Mouse (Mus musculus): ENCODE data around the gene Atp8b5. TPM values are rescaled to one million over a fixed set of nuclear protein-coding genes. Genes with fewer than 3 reads are reported as not detected.

Atp8b5 gene
- 0.35 and 0.52 TPM in 2 replicates for polyA plus RNA-seq (2014; fragmentation: Nextera tagmentation; extraction: Ambion mirVana)

- Histone ChIP-seq H3K4me1 (ENCODE audit: control insufficient read depth, insufficient read depth, low read length) (no peaks in the 10 kb centered on the region), H3K9ac (ENCODE audit: low read length) (peak within 1 kb of the TSS; percentile 41), H3K4me2 (ENCODE audit: low read depth) (peak within 1 kb of the TSS; percentile 47), H3K27me3 (ENCODE audit: control insufficient read depth, insufficient read depth, low read length) (no peaks in the 10 kb centered on the region), H3K4me3 (ENCODE audit: low read depth, low read length) (peak within 1 kb of the TSS; percentile 34), H3K36me3 (ENCODE audit: control insufficient read depth, insufficient read depth, low read length) (no peaks in the 10 kb centered on the region), H3K9me3 (ENCODE audit: control insufficient read depth, low read length) (no peaks in the 10 kb centered on the region), H3K27ac (ENCODE audit: low read depth, low read length) (no peak within 1 kb of the TSS)
- WGBS = 2% methylated on average over 19 of the region's 19 CpGs
- peak; percentile 85 for DNase-seq (ENCODE audit: low spot score)
- ATAC-seq (ENCODE audit: insufficient read depth, low FRiP score, low TSS enrichment) = peak; percentile 67; the same call in 1 of the 2 replicates
Measured at GRCm38 (mm10) chr4:43266623-43267322, at the start of gene Atp8b5. Atp8b5 (plus strand) TSS chr4:43267159.

- no peaks in the 10 kb centered on the region for H3K4me1 ChIP-seq (ENCODE audit: control insufficient read depth, insufficient read depth, low read length)
- H3K9ac ChIP-seq (ENCODE audit: low read length) = no peak overlapping the region
- 88% methylated on average over 1 of the region's 1 CpGs for WGBS
- ATAC-seq (ENCODE audit: insufficient read depth, low FRiP score, low TSS enrichment) (no peak), DNase-seq (ENCODE audit: low spot score) (no peak)
- H3K27me3 ChIP-seq (ENCODE audit: control insufficient read depth, insufficient read depth, low read length) = no peaks in the 10 kb centered on the region
- no peak overlapping the region for H3K27ac ChIP-seq (ENCODE audit: low read depth, low read length)
- no peak overlapping the region for H3K4me2 ChIP-seq (ENCODE audit: low read depth)
- H3K4me3 ChIP-seq (ENCODE audit: low read depth, low read length) = no peak overlapping the region
- H3K9me3 ChIP-seq (ENCODE audit: control insufficient read depth, low read length) = no peaks in the 10 kb centered on the region
- H3K36me3 ChIP-seq (ENCODE audit: control insufficient read depth, insufficient read depth, low read length) = no peaks in the 10 kb centered on the region
Measured at GRCm38 (mm10) chr4:43217997-43218396, 49.0 kb upstream of the Atp8b5 start.

GRCm38 (mm10) chr4:43231821-43232220 lies 35.1 kb upstream of the Atp8b5 start:
- 92% methylated on average over 3 of the region's 3 CpGs for WGBS
- H3K27ac ChIP-seq (ENCODE audit: low read depth, low read length) = no peak overlapping the region

GRCm38 (mm10) chr4:43232985-43233384 lies 34.0 kb upstream of the Atp8b5 start:
- Histone ChIP-seq H3K9ac (ENCODE audit: low read length) (no peak overlapping the region), H3K4me2 (ENCODE audit: low read depth) (no peak overlapping the region), H3K9me3 (ENCODE audit: control insufficient read depth, low read length) (no peaks in the 10 kb centered on the region), H3K27ac (ENCODE audit: low read depth, low read length) (no peak overlapping the region), H3K4me3 (ENCODE audit: low read depth, low read length) (no peak overlapping the region), H3K4me1 (ENCODE audit: control insufficient read depth, insufficient read depth, low read length) (no peaks in the 10 kb centered on the region), H3K36me3 (ENCODE audit: control insufficient read depth, insufficient read depth, low read length) (no peaks in the 10 kb centered on the region), H3K27me3 (ENCODE audit: control insufficient read depth, insufficient read depth, low read length) (no peaks in the 10 kb centered on the region)
- WGBS = 88% methylated on average over 1 of the region's 1 CpGs
- DNase-seq (ENCODE audit: low spot score) (no peak), ATAC-seq (ENCODE audit: insufficient read depth, low FRiP score, low TSS enrichment) (no peak)

More at GRCm38 (mm10) chr4:43231821-43232220, 35.1 kb upstream of the Atp8b5 start:
- Histone ChIP-seq H3K4me3 (ENCODE audit: low read depth, low read length) (no peak overlapping the region), H3K27me3 (ENCODE audit: control insufficient read depth, insufficient read depth, low read length) (no peaks in the 10 kb centered on the region), H3K36me3 (ENCODE audit: control insufficient read depth, insufficient read depth, low read length) (no peaks in the 10 kb centered on the region), H3K4me2 (ENCODE audit: low read depth) (no peak overlapping the region), H3K9ac (ENCODE audit: low read length) (no peak overlapping the region), H3K4me1 (ENCODE audit: control insufficient read depth, insufficient read depth, low read length) (no peaks in the 10 kb centered on the region), H3K9me3 (ENCODE audit: control insufficient read depth, low read length) (no peaks in the 10 kb centered on the region)
- ATAC-seq (ENCODE audit: insufficient read depth, low FRiP score, low TSS enrichment) (no peak), DNase-seq (ENCODE audit: low spot score) (no peak)

- H3K36me3 ChIP-seq (ENCODE audit: control insufficient read depth, insufficient read depth, low read length) = no peaks in the 10 kb centered on the region
- WGBS = 82% methylated on average over 6 of the region's 6 CpGs
- no peaks in the 10 kb centered on the region for H3K27me3 ChIP-seq (ENCODE audit: control insufficient read depth, insufficient read depth, low read length)
- no peak overlapping the region for H3K9ac ChIP-seq (ENCODE audit: low read length)
- H3K9me3 ChIP-seq (ENCODE audit: control insufficient read depth, low read length) = no peaks in the 10 kb centered on the region
- no peak overlapping the region for H3K27ac ChIP-seq (ENCODE audit: low read depth, low read length)
- no peak overlapping the region for H3K4me3 ChIP-seq (ENCODE audit: low read depth, low read length)
- no peak for ATAC-seq (ENCODE audit: insufficient read depth, low FRiP score, low TSS enrichment)
- no peak overlapping the region for H3K4me2 ChIP-seq (ENCODE audit: low read depth)
- H3K4me1 ChIP-seq (ENCODE audit: control insufficient read depth, insufficient read depth, low read length) = no peaks in the 10 kb centered on the region
- no peak for DNase-seq (ENCODE audit: low spot score)
Measured at GRCm38 (mm10) chr4:43233489-43233888, 33.5 kb upstream of the Atp8b5 start.

GRCm38 (mm10) chr4:43236898-43237297 lies 30.1 kb upstream of the Atp8b5 start:
- Histone ChIP-seq H3K4me1 (ENCODE audit: control insufficient read depth, insufficient read depth, low read length) (no peaks in the 10 kb centered on the region), H3K9ac (ENCODE audit: low read length) (no peak overlapping the region), H3K4me2 (ENCODE audit: low read depth) (no peak overlapping the region), H3K27me3 (ENCODE audit: control insufficient read depth, insufficient read depth, low read length) (no peaks in the 10 kb centered on the region), H3K36me3 (ENCODE audit: control insufficient read depth, insufficient read depth, low read length) (0 out of 2 replicates have a peak, but pooled peaks cover 2% of the 10 kb centered on the region), H3K4me3 (ENCODE audit: low read depth, low read length) (no peak overlapping the region), H3K27ac (ENCODE audit: low read depth, low read length) (no peak overlapping the region), H3K9me3 (ENCODE audit: control insufficient read depth, low read length) (no peaks in the 10 kb centered on the region)
- DNase-seq (ENCODE audit: low spot score) (no peak), ATAC-seq (ENCODE audit: insufficient read depth, low FRiP score, low TSS enrichment) (no peak)
- 93% methylated on average over 9 of the region's 9 CpGs for WGBS

GRCm38 (mm10) chr4:43240716-43241115 lies 26.2 kb upstream of the Atp8b5 start:
- Histone ChIP-seq H3K4me2 (ENCODE audit: low read depth) (no peak overlapping the region), H3K27me3 (ENCODE audit: control insufficient read depth, insufficient read depth, low read length) (no peaks in the 10 kb centered on the region), H3K9ac (ENCODE audit: low read length) (no peak overlapping the region), H3K27ac (ENCODE audit: low read depth, low read length) (no peak overlapping the region), H3K4me1 (ENCODE audit: control insufficient read depth, insufficient read depth, low read length) (no peaks in the 10 kb centered on the region), H3K36me3 (ENCODE audit: control insufficient read depth, insufficient read depth, low read length) (0 out of 2 replicates have a peak, but pooled peaks cover 2% of the 10 kb centered on the region), H3K9me3 (ENCODE audit: control insufficient read depth, low read length) (no peaks in the 10 kb centered on the region), H3K4me3 (ENCODE audit: low read depth, low read length) (no peak overlapping the region)
- DNase-seq (ENCODE audit: low spot score) (no peak), ATAC-seq (ENCODE audit: insufficient read depth, low FRiP score, low TSS enrichment) (no peak)
- WGBS = 54% methylated on average over 1 of the region's 1 CpGs

- H3K36me3 ChIP-seq (ENCODE audit: control insufficient read depth, insufficient read depth, low read length) = 0 out of 2 replicates have a peak, but pooled peaks cover 2% of the 10 kb centered on the region
- no peak for ATAC-seq (ENCODE audit: insufficient read depth, low FRiP score, low TSS enrichment)
- 55% methylated on average over 2 of the region's 2 CpGs for WGBS
Measured at GRCm38 (mm10) chr4:43244022-43244421, 22.9 kb upstream of the Atp8b5 start.

GRCm38 (mm10) chr4:43245776-43246175 lies 21.2 kb upstream of the Atp8b5 start:
- Histone ChIP-seq H3K9me3 (ENCODE audit: control insufficient read depth, low read length) (no peaks in the 10 kb centered on the region), H3K4me1 (ENCODE audit: control insufficient read depth, insufficient read depth, low read length) (peaks cover 7% of the 10 kb centered on the region), H3K4me3 (ENCODE audit: low read depth, low read length) (no peak overlapping the region), H3K4me2 (ENCODE audit: low read depth) (no peak overlapping the region), H3K9ac (ENCODE audit: low read length) (no peak overlapping the region), H3K36me3 (ENCODE audit: control insufficient read depth, insufficient read depth, low read length) (no peaks in the 10 kb centered on the region), H3K27ac (ENCODE audit: low read depth, low read length) (no peak overlapping the region), H3K27me3 (ENCODE audit: control insufficient read depth, insufficient read depth, low read length) (no peaks in the 10 kb centered on the region)
- no peak for ATAC-seq (ENCODE audit: insufficient read depth, low FRiP score, low TSS enrichment)
- DNase-seq (ENCODE audit: low spot score) = no peak
- WGBS = 91% methylated on average over 4 of the region's 4 CpGs

More at GRCm38 (mm10) chr4:43244022-43244421, 22.9 kb upstream of the Atp8b5 start:
- Histone ChIP-seq H3K27me3 (ENCODE audit: control insufficient read depth, insufficient read depth, low read length) (no peaks in the 10 kb centered on the region), H3K4me3 (ENCODE audit: low read depth, low read length) (no peak overlapping the region), H3K27ac (ENCODE audit: low read depth, low read length) (no peak overlapping the region), H3K4me2 (ENCODE audit: low read depth) (no peak overlapping the region), H3K4me1 (ENCODE audit: control insufficient read depth, insufficient read depth, low read length) (peaks cover 7% of the 10 kb centered on the region), H3K9ac (ENCODE audit: low read length) (no peak overlapping the region), H3K9me3 (ENCODE audit: control insufficient read depth, low read length) (no peaks in the 10 kb centered on the region)
- DNase-seq (ENCODE audit: low spot score) = no peak

All from neural tube, embryonic 11.5 days (tissue).